Mouse (Mus musculus) bone marrow macrophage, adult 2 months (primary cell): ENCODE data around the gene Ccdc137.

ENCODE experiments used
- CTCF ChIP-seq: IDR thresholded peaks from 2 replicates; pipeline ENCODE4 v1.5.1; 2012; ENCODE audit warnings: low read depth, mild to moderate bottlenecking, low read length, moderate library complexity
- POLR2A ChIP-seq: IDR thresholded peaks from 2 replicates; pipeline ENCODE4 v1.6.1; 2012; ENCODE audit warnings: mild to moderate bottlenecking, low read depth, low read length, borderline replicate concordance

GRCm38 (mm10) chr11:120444106-120444505 lies 13.8 kb upstream of the Ccdc137 start:
- TF ChIP-seq POLR2A (no peak), CTCF (no peak)
